Mouse (Mus musculus) forebrain, embryonic 12.5 days (tissue): ENCODE measurements around the gene Gm13276. TPM values are rescaled to one million over a fixed set of nuclear protein-coding genes. Genes with fewer than 3 reads are reported as not detected.
A peak's percentile ranks its signal among the peaks of the same experiment; 100 is the strongest.
"Not testable (repeated sequence)": the region's sequence is repeated elsewhere in the genome, so short reads cannot be mapped to it uniquely, and the experiment has no call there.

Experiments
- ATAC-seq: fragments of 200-750 bp; cut with Nextera tagmentation; 2 replicates; pipeline ENCODE4 v1.8.0; 2017; ENCODE audit warnings: moderate TSS enrichment; ENCODE audit not compliant: low FRiP score
- H3K27ac ChIP-seq: fragments of 300-500 bp; sonication (generic); 2 replicates; pipeline ENCODE4 v1.5.1; 2016; ENCODE audit warnings: mild to moderate bottlenecking
- H3K27me3 ChIP-seq: fragments of 300-500 bp; sonication (generic); 2 replicates; pipeline ENCODE4 v1.6.1; 2016; ENCODE audit warnings: mild to moderate bottlenecking
- H3K36me3 ChIP-seq: fragments of 300-500 bp; sonication (generic); replicated peaks from 2 replicates; pipeline ENCODE4 v1.6.1; 2016; ENCODE audit warnings: mild to moderate bottlenecking
- H3K4me1 ChIP-seq: fragments of 300-500 bp; sonication (generic); 2 replicates; pipeline ENCODE4 v1.6.1; 2016
- H3K4me2 ChIP-seq: fragments of 300-500 bp; sonication (generic); 2 replicates; pipeline ENCODE4 v1.6.1; 2016; ENCODE audit warnings: mild to moderate bottlenecking, moderate library complexity
- H3K4me3 ChIP-seq: fragments of 300-500 bp; sonication (generic); replicated peaks from 2 replicates; pipeline ENCODE4 v1.5.1; 2016; ENCODE audit warnings: mild to moderate bottlenecking
- H3K9ac ChIP-seq: fragments of 300-500 bp; sonication (generic); 2 replicates; pipeline ENCODE4 v1.6.1; 2016; ENCODE audit warnings: mild to moderate bottlenecking
- H3K9me3 ChIP-seq: fragments of 300-500 bp; sonication (generic); 2 replicates; pipeline ENCODE4 v1.6.1; 2016
- WGBS: fragments of 180-500 bp; shearing (Covaris S2); methylation state at CpG from one replicate; pipeline ENCODE4 v1.1.7; 2016; 5-methylcytosine and 5-hydroxymethylcytosine counted together
- polyA plus RNA-seq: library from polyadenylated mRNA; unstranded; fragments of >200 nt; fragmentation: Nextera tagmentation; extraction: Ambion mirVana; gene quantifications from 2 replicates; pipeline ENCODE4 v1.2.1, GENCODE M21; 2016

Gm13276 gene
- polyA plus RNA-seq, 1 experiment from 2014 or later = not detected

DNA sequence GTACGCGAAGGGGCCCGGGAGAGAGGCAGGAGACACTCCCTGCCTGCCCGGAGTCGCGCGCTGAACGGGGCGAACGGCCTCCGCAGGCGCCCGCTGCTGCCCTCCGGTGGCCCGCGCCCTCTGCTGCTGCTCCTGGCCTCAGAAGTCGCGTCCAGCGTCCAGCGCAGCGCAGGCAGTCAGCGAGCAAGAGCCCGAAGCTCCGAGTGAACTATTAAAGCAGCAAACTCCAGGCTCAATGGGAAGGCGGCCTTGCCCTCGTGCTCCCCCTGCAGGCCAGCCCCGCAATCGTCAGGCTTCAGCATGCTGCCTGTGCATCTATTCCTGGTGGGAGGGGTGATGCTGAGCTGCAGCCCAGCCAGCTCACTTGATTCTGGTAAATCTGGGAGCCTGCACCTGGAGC is 11.6 kb downstream of the Gm13276 start, which contains the start of gene Gm13279:
TSS of gene Gm13279 (plus strand) at position 301 of the 400 bp plus-strand sequence.
- not testable (repeated sequence) for H3K4me2 ChIP-seq, H3K36me3 ChIP-seq, H3K27ac ChIP-seq, H3K9me3 ChIP-seq, ATAC-seq, H3K4me1 ChIP-seq, H3K4me3 ChIP-seq, H3K9ac ChIP-seq, H3K27me3 ChIP-seq
- no CpG with 5 or more reads among the region's 28 CpGs for WGBS

DNA sequence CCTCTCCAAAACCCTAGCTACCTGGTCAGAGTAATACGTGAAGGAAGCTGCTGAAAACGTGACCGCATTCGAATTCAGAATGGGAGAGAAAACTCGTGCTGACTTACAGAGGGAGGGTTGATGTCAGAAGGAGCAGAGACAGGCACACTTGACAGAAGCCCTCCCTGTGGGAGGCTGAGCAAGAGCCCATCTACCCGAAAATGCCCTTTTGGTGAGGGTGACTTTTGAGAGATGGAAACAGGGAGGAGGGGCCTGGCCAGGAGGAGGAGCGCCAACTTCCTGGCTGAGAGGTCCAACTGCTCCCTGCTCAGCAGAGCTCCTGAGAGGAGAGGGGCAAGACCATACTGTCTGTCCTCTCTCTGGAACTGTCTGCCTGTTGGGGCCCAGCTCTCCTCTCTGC is 13.9 kb downstream of the Gm13276 start, which contains the start of gene Gm13285:
TSS of gene Gm13285 (plus strand) at position 301 of the 400 bp plus-strand sequence.
- H3K4me1 ChIP-seq, H3K9me3 ChIP-seq, H3K4me2 ChIP-seq, ATAC-seq, H3K4me3 ChIP-seq, H3K27ac ChIP-seq, H3K9ac ChIP-seq, H3K36me3 ChIP-seq, H3K27me3 ChIP-seq: not testable (repeated sequence)
- 11% methylated on average over 5 of the region's 7 CpGs for WGBS

DNA sequence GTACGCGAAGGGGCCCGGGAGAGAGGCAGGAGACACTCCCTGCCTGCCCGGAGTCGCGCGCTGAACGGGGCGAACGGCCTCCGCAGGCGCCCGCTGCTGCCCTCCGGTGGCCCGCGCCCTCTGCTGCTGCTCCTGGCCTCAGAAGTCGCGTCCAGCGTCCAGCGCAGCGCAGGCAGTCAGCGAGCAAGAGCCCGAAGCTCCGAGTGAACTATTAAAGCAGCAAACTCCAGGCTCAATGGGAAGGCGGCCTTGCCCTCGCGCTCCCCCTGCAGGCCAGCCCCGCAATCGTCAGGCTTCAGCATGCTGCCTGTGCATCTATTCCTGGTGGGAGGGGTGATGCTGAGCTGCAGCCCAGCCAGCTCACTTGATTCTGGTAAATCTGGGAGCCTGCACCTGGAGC is 17.4 kb downstream of the Gm13276 start, which contains the start of gene Gm13287:
TSS of gene Gm13287 (plus strand) at position 301 of the 400 bp plus-strand sequence.
- H3K9me3 ChIP-seq, ATAC-seq, H3K4me3 ChIP-seq, H3K27me3 ChIP-seq, H3K4me2 ChIP-seq, H3K4me1 ChIP-seq, H3K36me3 ChIP-seq, H3K27ac ChIP-seq, H3K9ac ChIP-seq: not testable (repeated sequence)
- WGBS = no CpG with 5 or more reads among the region's 29 CpGs

DNA sequence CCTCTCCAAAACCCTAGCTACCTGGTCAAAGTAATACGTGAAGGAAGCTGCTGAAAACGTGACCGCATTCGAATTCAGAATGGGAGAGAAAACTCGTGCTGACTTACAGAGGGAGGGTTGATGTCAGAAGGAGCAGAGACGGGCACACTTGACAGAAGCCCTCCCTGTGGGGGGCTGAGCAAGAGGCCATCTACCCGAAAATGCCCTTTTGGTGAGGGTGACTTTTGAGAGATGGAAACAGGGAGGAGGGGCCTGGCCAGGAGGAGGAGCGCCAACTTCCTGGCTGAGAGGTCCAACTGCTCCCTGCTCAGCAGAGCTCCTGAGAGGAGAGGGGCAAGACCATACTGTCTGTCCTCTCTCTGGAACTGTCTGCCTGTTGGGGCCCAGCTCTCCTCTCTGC is 19.7 kb downstream of the Gm13276 start, which contains the start of gene Gm13288:
TSS of gene Gm13288 (plus strand) at position 301 of the 400 bp plus-strand sequence.
- no CpG with 5 or more reads among the region's 8 CpGs for WGBS
- not testable (repeated sequence) for H3K27ac ChIP-seq, H3K36me3 ChIP-seq, H3K4me1 ChIP-seq, H3K9me3 ChIP-seq, H3K27me3 ChIP-seq, ATAC-seq, H3K9ac ChIP-seq
- Histone ChIP-seq H3K4me2 (peak within 1 kb of the TSS; percentile 44; the same call in 1 of the 2 replicates), H3K4me3 (peak within 1 kb of the TSS; percentile 26)

DNA sequence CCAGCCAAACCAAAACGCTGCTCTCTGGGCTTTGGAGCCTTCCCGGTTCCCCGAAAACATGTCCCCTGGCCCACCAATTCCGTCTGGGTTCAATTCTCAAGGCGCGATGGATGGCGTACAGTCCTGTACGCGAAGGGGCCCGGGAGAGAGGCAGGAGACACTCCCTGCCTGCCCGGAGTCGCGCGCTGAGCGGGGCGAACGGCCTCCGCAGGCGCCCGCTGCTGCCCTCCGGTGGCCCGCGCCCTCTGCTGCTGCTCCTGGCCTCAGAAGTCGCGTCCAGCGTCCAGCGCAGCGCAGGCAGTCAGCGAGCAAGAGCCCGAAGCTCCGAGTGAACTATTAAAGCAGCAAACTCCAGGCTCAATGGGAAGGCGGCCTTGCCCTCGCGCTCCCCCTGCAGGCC is 20.3 kb downstream of the Gm13276 start:
- H3K27me3 ChIP-seq, ATAC-seq, H3K36me3 ChIP-seq, H3K27ac ChIP-seq, H3K9ac ChIP-seq, H3K9me3 ChIP-seq, H3K4me1 ChIP-seq: not testable (repeated sequence)
- WGBS = 0% methylated on average over 6 of the region's 34 CpGs
- peak overlapping the region; percentile 26 for H3K4me3 ChIP-seq
- peak overlapping the region; percentile 44; the same call in 1 of the 2 replicates for H3K4me2 ChIP-seq

DNA sequence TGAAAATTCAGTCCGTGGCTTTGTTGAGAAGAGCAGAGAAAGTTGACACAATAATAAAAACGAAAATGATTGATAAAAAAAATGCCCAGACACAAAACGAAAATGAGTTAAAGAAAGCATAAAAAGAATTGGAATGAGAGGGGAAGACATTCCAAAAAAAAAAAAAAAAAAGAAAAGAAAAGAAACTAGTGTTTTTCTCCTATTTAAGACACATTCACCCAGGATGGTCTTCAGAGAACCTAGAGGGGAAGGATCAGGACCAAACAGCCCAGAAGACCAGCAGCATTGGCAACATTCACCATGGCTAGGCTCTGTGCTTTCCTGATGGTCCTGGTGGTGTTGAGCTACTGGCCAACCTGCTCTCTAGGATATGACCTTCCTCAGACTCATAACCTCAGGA is 30.4 kb downstream of the Gm13276 start, which contains the start of gene Ifna7:
TSS of gene Ifna7 (plus strand) at position 301 of the 400 bp plus-strand sequence.
- no peak for ATAC-seq
- WGBS = 64% methylated on average over 3 of the region's 3 CpGs
- Histone ChIP-seq H3K9ac (no peak within 1 kb of the TSS), H3K27me3 (0 out of 2 replicates have a peak, but pooled peaks cover 4% of the 10 kb centered on the region), H3K36me3 (no peaks in the 10 kb centered on the region), H3K4me3 (no peak within 1 kb of the TSS), H3K9me3 (no peaks in the 10 kb centered on the region), H3K27ac (no peak within 1 kb of the TSS), H3K4me1 (no peaks in the 10 kb centered on the region), H3K4me2 (no peak within 1 kb of the TSS)

DNA sequence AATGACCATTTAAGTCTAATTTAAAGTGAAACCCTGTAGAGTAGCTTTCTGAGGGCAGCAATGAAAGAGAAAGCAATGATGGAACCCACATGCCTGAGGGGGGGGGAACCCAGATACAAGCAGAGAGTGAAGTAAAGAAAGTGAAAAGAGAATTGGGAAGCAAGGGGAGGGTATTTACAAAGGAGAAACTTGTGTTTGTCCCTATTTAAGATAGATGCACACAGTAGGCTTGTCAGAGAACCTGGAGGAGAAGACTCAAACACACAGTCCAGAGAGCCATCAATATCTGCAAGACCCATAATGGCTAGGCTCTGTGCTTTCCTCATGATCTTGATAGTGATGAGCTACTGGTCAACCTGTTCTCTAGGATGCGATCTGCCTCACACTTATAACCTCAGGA is 34.1 kb downstream of the Gm13276 start, which contains the start of gene Ifna11:
TSS of gene Ifna11 (plus strand) at position 301 of the 400 bp plus-strand sequence.
- no peaks in the 10 kb centered on the region for H3K4me1 ChIP-seq
- no peak for ATAC-seq

DNA sequence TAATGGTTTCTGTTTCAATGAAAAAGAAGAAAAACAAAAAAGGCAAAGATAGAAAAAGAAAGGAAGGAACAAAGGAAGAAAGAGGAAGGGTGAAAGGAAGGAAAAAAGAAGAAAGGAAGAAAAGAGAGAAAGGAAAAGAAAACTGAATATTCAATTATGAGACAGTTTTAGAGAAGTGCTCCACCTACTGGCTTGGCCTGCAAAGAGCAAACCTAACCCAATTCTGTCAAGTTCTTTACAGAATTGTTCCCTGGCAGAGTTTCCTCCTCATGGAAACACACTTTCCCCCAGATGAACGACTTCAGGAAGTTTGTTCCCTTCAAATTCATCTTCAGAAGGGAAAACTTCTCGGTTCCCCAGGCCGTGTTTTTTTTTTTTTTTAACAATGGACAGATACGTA is 37.5 kb downstream of the Gm13276 start:
- 28% methylated on average over 4 of the region's 4 CpGs for WGBS
- no peak overlapping the region for H3K4me3 ChIP-seq
- no peak for ATAC-seq
- H3K9ac ChIP-seq = no peak overlapping the region
- no peak overlapping the region for H3K27ac ChIP-seq
- H3K4me2 ChIP-seq = no peak overlapping the region
- no peaks in the 10 kb centered on the region for H3K4me1 ChIP-seq
- H3K36me3 ChIP-seq = no peaks in the 10 kb centered on the region
- H3K27me3 ChIP-seq = no peaks in the 10 kb centered on the region
- H3K9me3 ChIP-seq = no peaks in the 10 kb centered on the region

More for the DNA sequence above, 34.1 kb downstream of the Gm13276 start, which contains the start of gene Ifna11:
- no peak within 1 kb of the TSS for H3K4me3 ChIP-seq
- WGBS = 88% methylated on average over 1 of the region's 1 CpGs
- H3K9me3 ChIP-seq = no peaks in the 10 kb centered on the region
- no peaks in the 10 kb centered on the region for H3K36me3 ChIP-seq
- H3K27me3 ChIP-seq = 0 out of 2 replicates have a peak, but pooled peaks cover 2% of the 10 kb centered on the region
- H3K4me2 ChIP-seq = no peak within 1 kb of the TSS
- H3K27ac ChIP-seq = no peak within 1 kb of the TSS
- H3K9ac ChIP-seq = no peak within 1 kb of the TSS

DNA sequence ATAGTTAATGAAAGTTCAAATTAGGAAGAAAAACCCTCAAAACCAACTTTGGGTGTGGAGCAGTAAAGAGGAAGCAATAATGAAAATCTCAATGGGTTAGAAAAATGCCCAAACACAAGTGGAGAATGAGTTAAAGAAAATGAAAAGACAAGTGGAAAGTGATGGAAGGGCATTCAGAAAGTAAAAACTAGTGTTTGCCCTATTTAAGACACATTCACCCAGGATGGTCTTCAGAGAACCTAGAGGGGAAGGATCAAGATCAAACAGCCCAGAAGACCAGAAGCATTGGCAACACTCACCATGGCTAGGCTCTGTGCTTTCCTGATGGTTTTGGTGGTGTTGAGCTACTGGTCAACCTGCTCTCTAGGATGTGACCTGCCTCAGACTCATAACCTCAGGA is 41.6 kb downstream of the Gm13276 start, which contains the start of gene Ifna6:
TSS of gene Ifna6 (plus strand) at position 301 of the 400 bp plus-strand sequence.
- ATAC-seq, H3K9me3 ChIP-seq, H3K36me3 ChIP-seq, H3K9ac ChIP-seq, H3K4me1 ChIP-seq, H3K4me3 ChIP-seq, H3K27me3 ChIP-seq, H3K4me2 ChIP-seq, H3K27ac ChIP-seq: not testable (repeated sequence)

DNA sequence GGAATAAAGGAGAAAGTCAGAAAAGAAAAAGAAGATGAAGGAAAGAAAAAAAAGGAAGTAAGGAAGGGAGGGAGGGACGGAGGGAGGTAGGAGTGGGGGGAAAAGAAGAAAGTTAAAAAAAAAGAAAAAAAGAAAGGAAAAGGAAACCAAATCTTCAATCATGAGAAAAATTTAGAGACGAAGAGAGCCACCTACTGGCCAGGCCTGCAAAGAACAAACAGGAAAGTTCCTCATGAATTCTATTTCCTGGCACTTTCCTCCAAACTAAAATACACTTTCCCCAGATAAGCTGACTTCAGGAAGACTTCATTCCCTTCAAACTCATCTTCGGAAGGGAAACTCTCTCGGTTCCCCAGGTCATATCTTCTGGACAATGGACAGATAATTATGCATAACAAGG is 45.0 kb downstream of the Gm13276 start:
- H3K4me2 ChIP-seq = no peak overlapping the region
- no peak for ATAC-seq
- H3K4me3 ChIP-seq = no peak overlapping the region
- WGBS = 29% methylated on average over 4 of the region's 4 CpGs
- H3K4me1 ChIP-seq = no peaks in the 10 kb centered on the region
- no peaks in the 10 kb centered on the region for H3K36me3 ChIP-seq
- no peak overlapping the region for H3K27ac ChIP-seq
- H3K9ac ChIP-seq = no peak overlapping the region
- no peaks in the 10 kb centered on the region for H3K27me3 ChIP-seq
- H3K9me3 ChIP-seq = no peaks in the 10 kb centered on the region

DNA sequence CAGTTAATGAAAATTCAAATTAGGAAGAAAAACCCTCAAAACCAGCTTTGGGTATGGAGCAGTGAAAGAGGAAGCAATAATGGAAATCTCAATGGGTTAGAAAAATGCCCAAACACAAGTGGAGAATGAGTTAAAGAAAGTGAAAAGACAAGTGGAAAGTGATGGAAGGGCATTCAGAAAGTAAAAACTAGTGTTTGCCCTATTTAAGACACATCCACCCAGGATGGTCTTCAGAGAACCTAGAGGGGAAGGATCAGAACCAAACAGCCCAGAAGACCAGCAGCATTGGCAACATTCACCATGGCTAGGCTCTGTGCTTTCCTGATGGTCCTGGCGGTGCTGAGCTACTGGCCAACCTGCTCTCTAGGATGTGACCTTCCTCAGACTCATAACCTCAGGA is 49.7 kb downstream of the Gm13276 start, which contains the start of gene Ifna5:
TSS of gene Ifna5 (plus strand) at position 301 of the 400 bp plus-strand sequence.
- ATAC-seq, H3K4me3 ChIP-seq, H3K9me3 ChIP-seq, H3K27me3 ChIP-seq, H3K4me2 ChIP-seq, H3K4me1 ChIP-seq, H3K27ac ChIP-seq, H3K9ac ChIP-seq, H3K36me3 ChIP-seq: not testable (repeated sequence)
- WGBS = 92% methylated on average over 1 of the region's 1 CpGs
